Mouse (Mus musculus) heart, postnatal 0 days (tissue): ENCODE results near the gene Tcf19. TPM values are rescaled to one million over a fixed set of nuclear protein-coding genes. Genes with fewer than 3 reads are reported as not detected.
A peak's percentile ranks its signal among the peaks of the same experiment; 100 is the strongest.

ENCODE experiments used
- ATAC-seq: fragments of 200-750 bp; cut with Nextera tagmentation; 2 replicates; pipeline ENCODE4 v1.8.0; 2017; ENCODE audit warnings: low read depth, moderate number of reproducible peaks, moderate library complexity; ENCODE audit not compliant: insufficient read depth
- DNase-seq: peaks from one replicate; pipeline ENCODE4 v3.0.0-alpha.2; 2016; ENCODE audit warnings: low spot score
- H3K27ac ChIP-seq: fragments of 300-500 bp; sonication (generic); 2 replicates; pipeline ENCODE4 v1.5.1; 2014; ENCODE audit warnings: low read depth, mild to moderate bottlenecking
- H3K27me3 ChIP-seq: fragments of 300-500 bp; sonication (generic); 2 replicates; pipeline ENCODE4 v1.6.1; 2014; ENCODE audit warnings: low read length, mixed read lengths; ENCODE audit not compliant: control insufficient read depth, insufficient read depth
- H3K36me3 ChIP-seq: fragments of 300-500 bp; sonication (generic); replicated peaks from 2 replicates; pipeline ENCODE4 v1.6.1; 2014; ENCODE audit warnings: low read length, mixed read lengths; ENCODE audit not compliant: control insufficient read depth, insufficient read depth
- H3K4me1 ChIP-seq: fragments of 300-500 bp; sonication (generic); 2 replicates; pipeline ENCODE4 v1.6.1; 2014; ENCODE audit warnings: antibody characterized with exemption; ENCODE audit not compliant: control insufficient read depth, insufficient read depth
- H3K4me2 ChIP-seq: fragments of 300-500 bp; sonication (generic); 2 replicates; pipeline ENCODE4 v1.6.1; 2014; ENCODE audit warnings: low read depth, mild to moderate bottlenecking, low read length, moderate library complexity
- H3K4me3 ChIP-seq: fragments of 300-500 bp; sonication (generic); 2 replicates; pipeline ENCODE4 v1.5.1; 2014; ENCODE audit warnings: low read depth, low read length
- H3K9ac ChIP-seq: fragments of 300-500 bp; sonication (generic); replicated peaks from 2 replicates; pipeline ENCODE4 v1.6.1; 2014; ENCODE audit warnings: low read depth, low read length, mixed read lengths
- H3K9me3 ChIP-seq: fragments of 300-500 bp; sonication (generic); replicated peaks from 2 replicates; pipeline ENCODE4 v1.6.1; 2016; ENCODE audit warnings: low read length; ENCODE audit not compliant: control insufficient read depth
- CTCF ChIP-seq: IDR thresholded peaks from 2 replicates; pipeline ENCODE4 v1.5.1; 2016; ENCODE audit warnings: antibody characterized with exemption, control low read depth, low read depth
- EP300 ChIP-seq: IDR thresholded peaks from 2 replicates; pipeline ENCODE4 v1.6.1; 2016; ENCODE audit warnings: antibody characterized with exemption, low read depth
- WGBS: fragments of 180-500 bp; shearing (Covaris S2); extraction: QIAGEN DNeasy Blood & Tissue Kit; methylation state at CpG from one replicate; pipeline ENCODE4 v1.1.7; 2014; 5-methylcytosine and 5-hydroxymethylcytosine counted together
- polyA plus RNA-seq: library from polyadenylated mRNA; unstranded; fragments of >200 nt; fragmentation: Nextera tagmentation; extraction: Ambion mirVana; gene quantifications from 2 replicates; pipeline ENCODE4 v1.2.1, GENCODE M21; 2015
- total RNA-seq: library from RNA; depleted of rRNA; stranded (reverse); fragments of >200 nt; gene quantifications from 2 replicates; pipeline ENCODE4 v1.2.3, GENCODE M21; 2014; ENCODE audit warnings: low replicate concordance

Tcf19 gene
- total and polyA plus RNA-seq, 2 experiments from 2014 or later = 21.3 to 68.0 TPM

DNA sequence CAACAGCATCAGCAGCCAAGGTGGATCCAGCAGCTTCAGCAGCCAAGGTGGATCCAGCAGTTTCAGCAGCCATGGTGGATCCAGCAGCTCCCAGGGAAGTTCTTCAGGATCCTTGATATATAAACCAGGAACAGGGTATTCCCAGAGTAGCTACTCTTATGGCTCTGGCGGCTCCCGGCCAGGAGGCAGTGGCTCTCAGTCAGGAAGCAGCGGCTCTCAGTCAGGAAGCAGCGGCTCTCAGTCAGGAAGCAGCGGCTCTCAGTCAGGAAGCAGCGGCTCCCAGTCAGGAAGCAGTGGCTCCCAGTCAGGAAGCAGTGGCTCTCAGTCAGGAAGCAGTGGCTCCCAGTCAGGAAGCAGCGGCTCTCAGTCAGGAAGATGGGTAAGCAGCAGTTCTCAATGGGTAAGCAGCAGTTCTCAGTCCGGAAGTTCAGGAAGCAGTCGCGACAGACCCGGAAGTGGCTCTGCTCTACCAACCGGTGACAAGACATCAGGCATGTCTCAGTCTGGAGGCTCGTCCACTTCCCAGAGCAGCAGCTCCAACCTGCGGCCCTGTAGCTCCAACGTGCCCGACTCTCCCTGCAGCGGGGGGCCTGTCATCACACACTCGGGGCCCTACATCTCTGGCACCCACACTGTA is 38.3 kb upstream of the Tcf19 start:
- Histone ChIP-seq H3K4me1 (peaks cover 19% of the 10 kb centered on the region), H3K27me3 (no peaks in the 10 kb centered on the region), H3K4me2 (no peak overlapping the region), H3K27ac (no peak overlapping the region), H3K36me3 (no peaks in the 10 kb centered on the region), H3K9ac (no peak overlapping the region), H3K9me3 (no peaks in the 10 kb centered on the region), H3K4me3 (no peak overlapping the region)
- DNase-seq = no peak
- no peak for ATAC-seq
- no peak for TF ChIP-seq EP300
- TF ChIP-seq CTCF = no peak
- 94% methylated on average over 18 of the region's 18 CpGs for WGBS

DNA sequence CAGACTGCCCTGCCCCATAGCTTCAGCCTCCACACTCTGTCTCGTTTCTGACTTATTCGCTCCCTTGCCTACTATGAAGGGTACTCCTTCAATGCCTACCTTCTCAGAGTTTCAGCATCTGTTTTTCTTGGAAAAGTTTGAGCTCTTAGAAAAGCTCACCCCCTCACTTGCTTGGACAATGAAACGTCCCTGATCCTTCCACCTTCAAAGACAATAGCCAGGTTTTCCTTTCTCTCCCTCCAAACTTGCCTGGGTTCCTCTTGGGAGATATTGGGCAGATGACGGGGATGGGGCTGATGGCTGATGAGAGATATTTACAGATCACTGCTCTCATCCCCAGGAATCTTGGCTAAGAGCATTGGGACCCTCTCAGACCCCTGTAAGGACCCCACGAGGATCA is 37.7 kb upstream of the Tcf19 start:
- H3K36me3 ChIP-seq = no peaks in the 10 kb centered on the region
- TF ChIP-seq EP300 (no peak), CTCF (no peak)
- H3K9ac ChIP-seq = no peak overlapping the region
- H3K4me1 ChIP-seq = peaks cover 22% of the 10 kb centered on the region
- ATAC-seq (no peak), DNase-seq (no peak)
- no peaks in the 10 kb centered on the region for H3K27me3 ChIP-seq
- no peak overlapping the region for H3K27ac ChIP-seq
- WGBS = 82% methylated on average over 5 of the region's 5 CpGs
- H3K4me3 ChIP-seq = no peak overlapping the region
- no peak overlapping the region for H3K4me2 ChIP-seq
- no peaks in the 10 kb centered on the region for H3K9me3 ChIP-seq

DNA sequence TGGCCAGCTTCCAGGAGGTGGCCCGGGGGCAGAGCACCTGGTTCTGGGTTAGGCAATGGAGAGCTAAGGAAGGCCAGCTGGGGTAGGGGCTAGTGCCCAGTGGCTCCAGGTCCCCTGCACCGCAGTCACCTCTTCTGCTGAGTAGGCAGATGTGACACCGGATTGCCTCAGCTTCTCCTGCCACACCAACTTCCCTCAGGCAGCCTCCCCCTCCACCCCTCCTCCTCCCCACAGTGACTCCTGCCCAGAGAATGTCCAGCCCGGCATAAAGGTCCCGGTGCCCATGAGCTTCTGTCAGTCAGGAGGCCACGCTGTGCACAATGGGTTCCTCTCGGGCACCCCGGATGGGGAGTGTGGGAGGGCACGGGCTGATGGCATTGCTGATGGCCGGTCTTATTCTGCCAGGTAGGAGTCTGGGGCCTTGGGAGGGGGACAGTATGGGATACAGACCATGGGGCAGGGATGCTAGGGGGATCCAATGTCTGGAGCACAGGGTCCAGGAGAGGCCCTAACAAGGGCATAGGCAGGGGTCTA is 35.3 kb upstream of the Tcf19 start, which contains the start of gene Cdsn:
Cdsn (plus strand) TSS at position 248 of the 534 bp plus-strand sequence.
- no peak for TF ChIP-seq CTCF
- no peak for TF ChIP-seq EP300
- Histone ChIP-seq H3K9me3 (no peaks in the 10 kb centered on the region), H3K4me3 (no peak within 1 kb of the TSS), H3K9ac (no peak within 1 kb of the TSS), H3K4me1 (peaks cover 31% of the 10 kb centered on the region), H3K4me2 (no peak within 1 kb of the TSS), H3K36me3 (no peaks in the 10 kb centered on the region), H3K27ac (peak within 1 kb of the TSS; percentile 96; the same call in 1 of the 2 replicates), H3K27me3 (no peaks in the 10 kb centered on the region)
- no peak for DNase-seq
- no peak for ATAC-seq
- 76% methylated on average over 10 of the region's 10 CpGs for WGBS

DNA sequence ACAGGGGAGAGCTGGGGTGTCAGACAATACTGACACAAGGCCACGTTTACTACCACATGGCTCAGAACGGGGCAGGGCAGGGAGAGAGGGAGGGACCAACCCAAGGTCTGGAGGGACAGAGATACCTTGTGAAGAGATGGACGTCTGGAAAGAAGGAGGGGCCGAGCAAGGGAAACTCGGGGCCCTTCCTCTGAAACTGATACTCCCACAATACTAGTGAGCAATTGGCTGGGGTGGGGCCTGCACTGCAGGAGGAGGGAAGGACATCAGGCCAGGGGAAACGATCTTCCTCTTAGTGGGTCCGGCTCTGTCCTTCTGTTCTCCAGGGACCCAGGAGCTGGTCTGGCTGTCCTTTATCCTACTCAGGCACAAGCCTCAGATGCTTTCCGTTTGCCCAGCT is 34.2 kb upstream of the Tcf19 start:
- H3K36me3 ChIP-seq = no peaks in the 10 kb centered on the region
- H3K4me2 ChIP-seq = no peak overlapping the region
- ATAC-seq = no peak
- peaks cover 31% of the 10 kb centered on the region for H3K4me1 ChIP-seq
- H3K27ac ChIP-seq = peak overlapping the region; percentile 96
- no peak for DNase-seq
- H3K9me3 ChIP-seq = no peaks in the 10 kb centered on the region
- 42% methylated on average over 8 of the region's 8 CpGs for WGBS
- H3K4me3 ChIP-seq = no peak overlapping the region
- H3K9ac ChIP-seq = no peak overlapping the region
- no peaks in the 10 kb centered on the region for H3K27me3 ChIP-seq
- TF ChIP-seq EP300 (no peak), CTCF (no peak)

DNA sequence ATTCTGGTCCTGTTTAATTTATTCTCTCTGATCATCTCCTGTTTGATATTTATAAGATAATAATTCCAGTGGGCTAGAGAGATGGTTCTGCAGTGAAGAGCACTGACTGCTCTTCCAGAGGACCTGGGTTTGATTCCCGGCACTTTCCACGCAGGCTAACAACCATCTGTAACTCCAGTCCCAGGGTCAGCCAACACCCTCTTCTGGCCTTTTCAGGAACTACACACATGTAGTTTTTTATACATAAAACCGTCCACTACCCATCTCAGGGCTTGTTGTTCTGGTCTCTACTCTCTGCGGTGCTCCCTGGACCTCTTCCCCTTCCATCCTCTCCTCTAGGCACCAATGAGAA is 33.5 kb upstream of the Tcf19 start:
- peak; percentile 17 for TF ChIP-seq CTCF
- TF ChIP-seq EP300 = no peak
- no peak overlapping the region for H3K9ac ChIP-seq
- no peak for ATAC-seq

More for the DNA sequence above, 33.5 kb upstream of the Tcf19 start:
- Histone ChIP-seq H3K4me1 (peaks cover 31% of the 10 kb centered on the region), H3K27me3 (no peaks in the 10 kb centered on the region), H3K9me3 (no peaks in the 10 kb centered on the region), H3K36me3 (no peaks in the 10 kb centered on the region), H3K4me3 (no peak overlapping the region), H3K27ac (peak overlapping the region; percentile 96), H3K4me2 (peak overlapping the region; percentile 49)
- no peak for DNase-seq
- WGBS = 91% methylated on average over 4 of the region's 4 CpGs
